Mouse (Mus musculus): ENCODE data around the gene Fis1. TPM values are rescaled to one million over a fixed set of nuclear protein-coding genes. Genes with fewer than 3 reads are reported as not detected.

Fis1 gene
- polyA plus RNA-seq, 1 experiment = 107 TPM

DNA sequence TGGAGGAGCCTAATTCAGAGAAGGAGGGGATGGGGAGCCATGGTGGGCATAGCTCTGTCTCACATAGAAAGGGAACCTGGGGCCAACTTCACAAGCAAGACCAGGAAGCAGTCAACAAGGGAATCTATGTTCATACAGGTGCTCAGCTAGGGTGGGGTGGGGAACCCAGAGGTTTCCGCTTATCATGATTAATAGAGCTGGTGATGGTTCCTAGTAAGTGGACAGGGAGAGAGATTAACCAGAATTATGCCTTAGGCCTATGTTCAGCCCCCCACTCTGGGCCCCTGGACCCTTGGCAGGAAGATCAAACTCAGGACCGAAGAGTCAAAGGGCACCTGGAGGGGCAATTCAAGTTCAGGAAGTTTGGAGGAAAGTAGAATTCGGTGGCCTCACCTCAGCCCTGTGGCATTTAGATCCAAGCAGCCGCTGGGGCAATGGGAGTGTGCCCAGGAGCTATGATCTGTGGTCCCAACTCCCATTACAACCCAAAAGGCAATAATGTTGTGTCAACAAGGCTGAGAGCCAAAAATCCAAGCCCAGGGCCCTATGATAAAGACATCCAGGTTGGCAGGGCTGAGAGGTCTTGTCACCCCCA is 13.9 kb downstream of the Fis1 start:
- no peaks in the 10 kb centered on the region for H3K4me1 ChIP-seq (ENCODE audit: control insufficient read depth, insufficient read depth, low read length)
- TF ChIP-seq POLR2A (IDR thresholded peaks at IDR 0.05; ENCODE audit: low read depth, low read length) (no peak), CTCF (IDR thresholded peaks at IDR 0.05; ENCODE audit: borderline replicate concordance, insufficient read depth, low read length) (no peak)
- no peak overlapping the region for H3K4me3 ChIP-seq (ENCODE audit: insufficient read depth, low read length)
- H3K27ac ChIP-seq (ENCODE audit: insufficient read depth, low read length) = no peak overlapping the region

DNA sequence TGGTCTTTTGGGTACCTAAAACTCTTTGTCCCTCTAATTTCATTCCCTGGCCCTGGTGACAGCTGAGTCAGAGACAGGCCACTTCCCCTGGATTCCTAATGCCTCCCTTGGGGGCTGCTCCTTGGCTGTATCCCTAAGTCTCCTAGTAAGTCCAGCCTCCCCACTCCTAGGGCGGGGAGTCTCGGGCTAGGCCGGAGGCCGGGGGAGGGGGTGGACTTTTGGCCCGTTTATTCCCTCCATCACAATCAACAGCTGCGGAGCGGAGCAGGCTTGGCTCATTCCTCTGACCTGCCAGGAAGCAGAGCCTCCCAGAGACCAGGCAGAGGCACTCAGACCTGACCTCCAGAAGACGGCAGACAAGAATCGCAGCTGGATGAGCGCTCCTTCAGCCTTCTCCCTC is 14.5 kb downstream of the Fis1 start:
- H3K4me3 ChIP-seq (ENCODE audit: insufficient read depth, low read length) = no peak overlapping the region
- H3K27ac ChIP-seq (ENCODE audit: insufficient read depth, low read length) = no peak overlapping the region
- no peaks in the 10 kb centered on the region for H3K4me1 ChIP-seq (ENCODE audit: control insufficient read depth, insufficient read depth, low read length)
- TF ChIP-seq POLR2A (IDR thresholded peaks at IDR 0.05; ENCODE audit: low read depth, low read length) (no peak), CTCF (IDR thresholded peaks at IDR 0.05; ENCODE audit: borderline replicate concordance, insufficient read depth, low read length) (no peak)

DNA sequence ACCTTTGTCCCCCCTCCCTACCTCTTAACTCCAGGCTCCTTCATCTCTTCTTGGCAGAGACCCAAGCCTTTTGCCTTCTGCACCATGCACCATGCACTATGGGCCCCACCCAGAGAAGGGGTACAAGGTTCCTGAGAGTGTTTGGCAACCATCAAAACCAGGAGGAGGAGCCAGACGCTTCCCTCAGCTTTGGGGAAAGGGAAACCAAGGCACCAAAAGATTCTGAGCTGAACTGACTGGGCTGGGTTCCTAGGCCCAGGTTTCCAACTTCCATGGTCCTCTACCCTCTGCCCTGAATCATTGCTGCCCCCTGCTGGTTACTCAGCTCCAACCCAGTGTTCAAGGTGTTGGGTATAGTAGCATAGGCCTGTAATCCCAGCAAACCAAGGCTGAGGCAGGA is 17.6 kb downstream of the Fis1 start:
- Histone ChIP-seq H3K4me1 (ENCODE audit: control insufficient read depth, insufficient read depth, low read length) (no peaks in the 10 kb centered on the region), H3K4me3 (ENCODE audit: insufficient read depth, low read length) (no peak overlapping the region), H3K27ac (ENCODE audit: insufficient read depth, low read length) (no peak overlapping the region)
- TF ChIP-seq POLR2A (IDR thresholded peaks at IDR 0.05; ENCODE audit: low read depth, low read length) (no peak), CTCF (IDR thresholded peaks at IDR 0.05; ENCODE audit: borderline replicate concordance, insufficient read depth, low read length) (peak; percentile 30; the same call in 1 of the 2 replicates)

GRCm38 (mm10) chr5:136973670-136974069 is 20.6 kb downstream of the Fis1 start:
- no peak overlapping the region for H3K27ac ChIP-seq (ENCODE audit: insufficient read depth, low read length)
- H3K4me1 ChIP-seq (ENCODE audit: control insufficient read depth, insufficient read depth, low read length) = no peaks in the 10 kb centered on the region
- TF ChIP-seq CTCF (IDR thresholded peaks at IDR 0.05; ENCODE audit: borderline replicate concordance, insufficient read depth, low read length) (no peak), POLR2A (IDR thresholded peaks at IDR 0.05; ENCODE audit: low read depth, low read length) (no peak)
- H3K4me3 ChIP-seq (ENCODE audit: insufficient read depth, low read length) = no peak overlapping the region

GRCm38 (mm10) chr5:136977769-136978168 is 24.7 kb downstream of the Fis1 start:
- no peak for TF ChIP-seq CTCF (IDR thresholded peaks at IDR 0.05; ENCODE audit: borderline replicate concordance, insufficient read depth, low read length)
- TF ChIP-seq POLR2A (IDR thresholded peaks at IDR 0.05; ENCODE audit: low read depth, low read length) = no peak
- no peak overlapping the region for H3K27ac ChIP-seq (ENCODE audit: insufficient read depth, low read length)
- H3K4me1 ChIP-seq (ENCODE audit: control insufficient read depth, insufficient read depth, low read length) = no peaks in the 10 kb centered on the region
- no peak overlapping the region for H3K4me3 ChIP-seq (ENCODE audit: insufficient read depth, low read length)

DNA sequence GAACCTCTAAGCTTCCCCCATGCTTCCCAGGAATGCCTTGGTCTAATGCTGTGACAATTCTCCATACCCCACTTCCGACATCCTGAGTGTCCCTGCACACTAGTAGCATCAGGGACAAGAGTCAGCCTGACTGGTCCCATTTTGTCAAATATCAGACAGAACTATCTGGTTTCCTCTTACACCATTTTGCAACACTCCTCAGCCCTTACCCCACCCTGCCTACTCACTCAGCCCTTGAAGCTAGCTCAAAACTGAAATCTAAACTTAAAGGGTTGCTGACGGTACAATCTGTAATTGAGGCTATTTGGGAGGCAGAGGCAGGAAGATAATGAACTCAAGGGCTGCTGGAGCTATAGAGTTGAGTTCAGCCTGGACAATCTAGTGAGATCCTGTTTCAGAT is 26.7 kb downstream of the Fis1 start:
- Histone ChIP-seq H3K27ac (ENCODE audit: insufficient read depth, low read length) (no peak overlapping the region), H3K4me3 (ENCODE audit: insufficient read depth, low read length) (no peak overlapping the region), H3K4me1 (ENCODE audit: control insufficient read depth, insufficient read depth, low read length) (no peaks in the 10 kb centered on the region)
- TF ChIP-seq CTCF (IDR thresholded peaks at IDR 0.05; ENCODE audit: borderline replicate concordance, insufficient read depth, low read length) (no peak), POLR2A (IDR thresholded peaks at IDR 0.05; ENCODE audit: low read depth, low read length) (no peak)

DNA sequence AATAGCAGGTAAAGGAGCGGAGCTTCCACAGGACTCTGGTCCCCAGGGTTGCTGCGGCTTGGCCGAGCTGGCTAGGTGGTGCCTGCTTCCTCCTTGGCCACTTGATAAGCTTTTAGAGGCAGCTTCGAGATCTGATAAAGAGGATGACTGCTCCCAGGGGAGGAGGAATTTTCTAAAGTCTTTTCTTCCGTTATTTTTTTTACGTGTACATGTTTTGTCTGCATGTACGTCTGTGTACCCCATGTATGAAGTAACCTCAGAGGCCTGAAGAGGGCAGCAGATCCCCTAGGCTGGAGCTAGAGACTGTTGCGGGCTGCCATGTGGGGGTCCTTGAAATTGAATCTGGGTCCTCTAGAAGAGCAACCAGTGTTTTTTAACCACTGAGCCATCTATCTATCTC is 27.9 kb downstream of the Fis1 start:
- TF ChIP-seq CTCF (IDR thresholded peaks at IDR 0.05; ENCODE audit: borderline replicate concordance, insufficient read depth, low read length) (no peak), POLR2A (IDR thresholded peaks at IDR 0.05; ENCODE audit: low read depth, low read length) (no peak)
- Histone ChIP-seq H3K27ac (ENCODE audit: insufficient read depth, low read length) (no peak overlapping the region), H3K4me1 (ENCODE audit: control insufficient read depth, insufficient read depth, low read length) (no peaks in the 10 kb centered on the region), H3K4me3 (ENCODE audit: insufficient read depth, low read length) (no peak overlapping the region)

- Histone ChIP-seq H3K27ac (ENCODE audit: insufficient read depth, low read length) (no peak overlapping the region), H3K4me1 (ENCODE audit: control insufficient read depth, insufficient read depth, low read length) (no peaks in the 10 kb centered on the region), H3K4me3 (ENCODE audit: insufficient read depth, low read length) (no peak overlapping the region)
- TF ChIP-seq CTCF (IDR thresholded peaks at IDR 0.05; ENCODE audit: borderline replicate concordance, insufficient read depth, low read length) = peak; percentile 68; the same call in 1 of the 2 replicates
- no peak for TF ChIP-seq POLR2A (IDR thresholded peaks at IDR 0.05; ENCODE audit: low read depth, low read length)
Observed at GRCm38 (mm10) chr5:136982338-136982930, 29.4 kb downstream of the Fis1 start.

GRCm38 (mm10) chr5:136984828-136985227 is 31.8 kb downstream of the Fis1 start:
- no peak for TF ChIP-seq CTCF (IDR thresholded peaks at IDR 0.05; ENCODE audit: borderline replicate concordance, insufficient read depth, low read length)
- TF ChIP-seq POLR2A (IDR thresholded peaks at IDR 0.05; ENCODE audit: low read depth, low read length) = no peak
- Histone ChIP-seq H3K4me3 (ENCODE audit: insufficient read depth, low read length) (no peak overlapping the region), H3K27ac (ENCODE audit: insufficient read depth, low read length) (no peak overlapping the region), H3K4me1 (ENCODE audit: control insufficient read depth, insufficient read depth, low read length) (no peaks in the 10 kb centered on the region)

GRCm38 (mm10) chr5:136986695-136987137 is 33.6 kb downstream of the Fis1 start, which contains the start of gene Plod3:
Gene Plod3, plus strand, starts transcription at chr5:136987019.
- Histone ChIP-seq H3K27ac (ENCODE audit: insufficient read depth, low read length) (peak within 1 kb of the TSS; percentile 84), H3K4me1 (ENCODE audit: control insufficient read depth, insufficient read depth, low read length) (no peaks in the 10 kb centered on the region), H3K4me3 (ENCODE audit: insufficient read depth, low read length) (peak within 1 kb of the TSS; percentile 81)
- peak; percentile 61 for TF ChIP-seq POLR2A (IDR thresholded peaks at IDR 0.05; ENCODE audit: low read depth, low read length)
- TF ChIP-seq CTCF (IDR thresholded peaks at IDR 0.05; ENCODE audit: borderline replicate concordance, insufficient read depth, low read length) = no peak

Measured in embryonic fibroblast, embryonic 13.5 days (primary cell).